Mouse (Mus musculus): ENCODE measurements around the gene Morn4. TPM values are rescaled to one million over a fixed set of nuclear protein-coding genes. Genes with fewer than 3 reads are reported as not detected.
A peak's percentile ranks its signal among the peaks of the same experiment; 100 is the strongest.

Morn4 gene
- polyA plus RNA-seq, 1 experiment from 2014 or later, result 145 TPM

- H3K9me3 ChIP-seq (ENCODE audit: control insufficient read depth, low read length), result no peaks in the 10 kb centered on the region
- WGBS, result 88% methylated on average over 5 of the region's 5 CpGs
- H3K4me2 ChIP-seq (ENCODE audit: low read length), result no peak overlapping the region
- no peaks in the 10 kb centered on the region for H3K27me3 ChIP-seq (ENCODE audit: control insufficient read depth, insufficient read depth, low read length)
- no peak for ATAC-seq (ENCODE audit: low FRiP score, low TSS enrichment)
- no peaks in the 10 kb centered on the region for H3K36me3 ChIP-seq (ENCODE audit: control insufficient read depth, insufficient read depth, low read length)
- no peak overlapping the region for H3K9ac ChIP-seq (replicated peaks; ENCODE audit: low read length)
- no peak overlapping the region for H3K27ac ChIP-seq (replicated peaks; ENCODE audit: low read depth, low read length)
- H3K4me1 ChIP-seq (ENCODE audit: control insufficient read depth, insufficient read depth, low read length), result no peaks in the 10 kb centered on the region
- H3K4me3 ChIP-seq (replicated peaks; ENCODE audit: low read depth, low read length), result no peak overlapping the region
- no peak for DNase-seq
Measured at GRCm38 (mm10) chr19:42031112-42031511, 55.0 kb downstream of the Morn4 start.

GRCm38 (mm10) chr19:42026158-42026557 lies 60.0 kb downstream of the Morn4 start:
- H3K9me3 ChIP-seq (ENCODE audit: control insufficient read depth, low read length), result no peaks in the 10 kb centered on the region
- peak; percentile 14; the same call in 1 of the 2 replicates for ATAC-seq (ENCODE audit: low FRiP score, low TSS enrichment)
- 7% methylated on average over 5 of the region's 5 CpGs for WGBS
- no peak overlapping the region for H3K27ac ChIP-seq (replicated peaks; ENCODE audit: low read depth, low read length)
- no peaks in the 10 kb centered on the region for H3K4me1 ChIP-seq (ENCODE audit: control insufficient read depth, insufficient read depth, low read length)
- H3K4me3 ChIP-seq (replicated peaks; ENCODE audit: low read depth, low read length), result no peak overlapping the region
- H3K36me3 ChIP-seq (ENCODE audit: control insufficient read depth, insufficient read depth, low read length), result no peaks in the 10 kb centered on the region
- no peaks in the 10 kb centered on the region for H3K27me3 ChIP-seq (ENCODE audit: control insufficient read depth, insufficient read depth, low read length)
- DNase-seq, result peak; percentile 87
- no peak overlapping the region for H3K4me2 ChIP-seq (ENCODE audit: low read length)
- no peak overlapping the region for H3K9ac ChIP-seq (replicated peaks; ENCODE audit: low read length)

Other genes with a start within 250 kb of the Morn4 start
- 5.6 and 7.3 TPM in 2 replicates for gene Frat2, start 238.2 kb downstream of the Morn4 start, polyA plus RNA-seq (2014; fragmentation: Nextera tagmentation; extraction: Ambion mirVana)
- gene Rrp12, start 190.2 kb downstream of the Morn4 start, polyA plus RNA-seq (2014; fragmentation: Nextera tagmentation; extraction: Ambion mirVana), result 12.5 TPM in 2 replicates
- 451 and 465 TPM in 2 replicates for gene Pgam1, start 174.4 kb downstream of the Morn4 start, polyA plus RNA-seq (2014; fragmentation: Nextera tagmentation; extraction: Ambion mirVana)
- gene Exosc1, start 152.9 kb downstream of the Morn4 start, polyA plus RNA-seq (2014; fragmentation: Nextera tagmentation; extraction: Ambion mirVana), result 56.4 and 57.4 TPM in 2 replicates
- 72.3 and 72.8 TPM in 2 replicates for gene Zdhhc16, start 152.9 kb downstream of the Morn4 start, polyA plus RNA-seq (2014; fragmentation: Nextera tagmentation; extraction: Ambion mirVana)
- 28.1 and 30.4 TPM in 2 replicates for gene Mms19, start 105.2 kb downstream of the Morn4 start, polyA plus RNA-seq (2014; fragmentation: Nextera tagmentation; extraction: Ambion mirVana)
- gene Ubtd1, start 104.6 kb downstream of the Morn4 start, polyA plus RNA-seq (2014; fragmentation: Nextera tagmentation; extraction: Ambion mirVana), result 6.3 and 6.9 TPM in 2 replicates
- gene Ankrd2, start 50.4 kb downstream of the Morn4 start, polyA plus RNA-seq (2014; fragmentation: Nextera tagmentation; extraction: Ambion mirVana), result 0.45 and 1.00 TPM in 2 replicates
- gene Hoga1, start 40.7 kb downstream of the Morn4 start, polyA plus RNA-seq (2014; fragmentation: Nextera tagmentation; extraction: Ambion mirVana), result 0.94 and 1.3 TPM in 2 replicates
- gene 4933411K16Rik, start 34.1 kb downstream of the Morn4 start, polyA plus RNA-seq (2014; fragmentation: Nextera tagmentation; extraction: Ambion mirVana), result not detected in 2 replicates
- 33.1 and 40.8 TPM in 2 replicates for gene Pi4k2a, start 4.1 kb upstream of the Morn4 start, polyA plus RNA-seq (2014; fragmentation: Nextera tagmentation; extraction: Ambion mirVana)
- 5.8 and 6.0 TPM in 2 replicates for gene Avpi1, start 42.7 kb upstream of the Morn4 start, polyA plus RNA-seq (2014; fragmentation: Nextera tagmentation; extraction: Ambion mirVana)
- 1.5 and 1.8 TPM in 2 replicates for gene Marveld1, start 61.0 kb upstream of the Morn4 start, polyA plus RNA-seq (2014; fragmentation: Nextera tagmentation; extraction: Ambion mirVana)
- gene Zfyve27, start 77.6 kb upstream of the Morn4 start, polyA plus RNA-seq (2014; fragmentation: Nextera tagmentation; extraction: Ambion mirVana), result 35.5 and 46.2 TPM in 2 replicates
- 0.68 and 0.82 TPM in 2 replicates for gene Sfrp5, start 115.9 kb upstream of the Morn4 start, polyA plus RNA-seq (2014; fragmentation: Nextera tagmentation; extraction: Ambion mirVana)
- 34.1 and 42.2 TPM in 2 replicates for gene Golga7b, start 161.2 kb upstream of the Morn4 start, polyA plus RNA-seq (2014; fragmentation: Nextera tagmentation; extraction: Ambion mirVana)